Mouse (Mus musculus) brain, embryonic 14.5 days (tissue): Measurements from ENCODE around the gene Armc3.

Experiments used
- CTCF ChIP-seq: fragments of 200-500 bp; IDR thresholded peaks from 2 replicates; pipeline ENCODE4 v1.5.1; 2012; ENCODE audit warnings: inconsistent platforms, mild to moderate bottlenecking, moderate library complexity, borderline replicate concordance; ENCODE audit not compliant: insufficient read depth, insufficient read length; ENCODE audit errors: extremely low read depth
- POLR2A ChIP-seq: fragments of 200-500 bp; IDR thresholded peaks from 2 replicates; pipeline ENCODE4 v1.6.1; 2012; ENCODE audit warnings: mild to moderate bottlenecking, inconsistent platforms, borderline replicate concordance; ENCODE audit not compliant: poor library complexity, insufficient read depth, insufficient read length, severe bottlenecking; ENCODE audit errors: extremely low read depth

- TF ChIP-seq CTCF (peak; percentile 29; the same call in 1 of the 2 replicates), POLR2A (no peak)
Observed at GRCm38 (mm10) chr2:19238771-19239170, 39.7 kb downstream of the Armc3 start.
